Mouse (Mus musculus) neural tube, embryonic 13.5 days (tissue): ENCODE data around the gene Ptprcap. TPM values are rescaled to one million over a fixed set of nuclear protein-coding genes. Genes with fewer than 3 reads are reported as not detected.
A peak's percentile ranks its signal among the peaks of the same experiment; 100 is the strongest.

Experiments used
- ATAC-seq: fragments of 200-750 bp; cut with Nextera tagmentation; 2 replicates; pipeline ENCODE4 v1.8.0; 2017; ENCODE audit warnings: low read depth, mild to moderate bottlenecking, moderate TSS enrichment, moderate library complexity
- H3K27ac ChIP-seq: fragments of 300-500 bp; sonication (generic); replicated peaks from 2 replicates; pipeline ENCODE4 v1.5.1; 2015; ENCODE audit warnings: moderate library complexity, mild to moderate bottlenecking, inconsistent platforms
- H3K27me3 ChIP-seq: fragments of 300-500 bp; sonication (generic); 2 replicates; pipeline ENCODE4 v1.6.1; 2015; ENCODE audit warnings: mild to moderate bottlenecking, inconsistent platforms
- H3K36me3 ChIP-seq: fragments of 300-500 bp; sonication (generic); 2 replicates; pipeline ENCODE4 v1.6.1; 2015; ENCODE audit warnings: mild to moderate bottlenecking, inconsistent platforms
- H3K4me1 ChIP-seq: fragments of 300-500 bp; sonication (generic); replicated peaks from 2 replicates; pipeline ENCODE4 v1.6.1; 2015; ENCODE audit warnings: inconsistent platforms
- H3K4me2 ChIP-seq: fragments of 300-500 bp; sonication (generic); 2 replicates; pipeline ENCODE4 v1.6.1; 2015; ENCODE audit warnings: inconsistent platforms, mild to moderate bottlenecking, moderate library complexity
- H3K4me3 ChIP-seq: fragments of 300-500 bp; sonication (generic); 2 replicates; pipeline ENCODE4 v1.5.1; 2015; ENCODE audit warnings: mild to moderate bottlenecking, inconsistent platforms
- H3K9ac ChIP-seq: fragments of 300-500 bp; sonication (generic); 2 replicates; pipeline ENCODE4 v1.6.1; 2015; ENCODE audit warnings: moderate library complexity, mild to moderate bottlenecking, inconsistent platforms
- H3K9me3 ChIP-seq: fragments of 300-500 bp; sonication (generic); 2 replicates; pipeline ENCODE4 v1.6.1; 2016; ENCODE audit warnings: inconsistent platforms
- whole genome bisulfite sequencing: fragments of 180-500 bp; shearing (Covaris S2); methylation state at CpG from one replicate; pipeline ENCODE4 v1.1.7; 2015; 5-methylcytosine and 5-hydroxymethylcytosine counted together
- polyA plus RNA-seq: library from polyadenylated mRNA; unstranded; fragments of >200 nt; fragmentation: Nextera tagmentation; extraction: Ambion mirVana; gene quantifications from 2 replicates; pipeline ENCODE4 v1.2.1, GENCODE M21; 2015

The Ptprcap gene
- polyA plus RNA-seq, 1 experiment from 2014 or later = 0.54 TPM

DNA sequence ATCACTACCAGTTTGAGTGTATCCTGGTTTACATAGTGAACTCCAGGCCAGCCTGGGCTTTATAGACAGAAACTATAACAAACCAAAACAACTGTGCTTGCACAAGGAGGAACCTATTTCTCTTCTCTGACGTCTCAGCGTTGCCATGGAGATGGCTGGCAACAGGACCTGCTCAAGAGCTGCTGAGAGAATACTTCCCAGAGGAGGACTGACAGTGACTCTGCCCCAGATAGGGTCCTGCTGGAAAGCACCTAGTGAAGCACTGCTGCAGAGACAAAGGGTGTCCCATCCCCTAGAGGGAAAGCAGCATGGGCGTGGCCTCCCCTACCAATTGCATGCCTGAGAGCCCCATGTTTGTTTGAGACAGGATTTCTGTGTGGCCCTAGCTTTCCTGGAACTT, 28.5 kb downstream of the Ptprcap start:
- ATAC-seq = no peak
- Histone ChIP-seq H3K4me1 (peaks cover 25% of the 10 kb centered on the region), H3K4me2 (no peak overlapping the region), H3K36me3 (no peaks in the 10 kb centered on the region), H3K4me3 (no peak overlapping the region), H3K27ac (no peak overlapping the region), H3K27me3 (0 out of 2 replicates have a peak, but pooled peaks cover 2% of the 10 kb centered on the region), H3K9ac (no peak overlapping the region), H3K9me3 (no peaks in the 10 kb centered on the region)
- WGBS = 39% methylated on average over 3 of the region's 3 CpGs

DNA sequence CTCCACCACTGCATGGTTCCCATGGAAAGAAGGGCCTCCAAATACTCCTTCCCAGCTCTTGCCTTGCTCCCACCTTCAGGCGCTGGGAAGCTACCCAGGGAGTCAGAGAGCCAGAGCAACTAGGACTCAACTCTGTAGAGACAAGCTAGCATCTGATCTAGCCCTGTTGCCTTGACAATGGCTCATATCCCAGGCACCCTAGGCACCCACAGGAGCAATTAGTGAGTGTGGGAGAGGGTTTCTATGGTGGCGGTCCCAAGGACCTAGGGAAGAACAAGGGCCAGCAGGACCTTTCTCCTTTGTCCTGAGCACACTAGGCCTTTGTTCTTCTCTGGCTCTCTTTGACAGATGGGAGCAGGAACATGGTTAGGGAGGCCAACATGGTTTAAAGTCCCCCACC, 30.3 kb downstream of the Ptprcap start:
- no peak for ATAC-seq
- Histone ChIP-seq H3K4me3 (no peak overlapping the region), H3K9ac (no peak overlapping the region), H3K9me3 (no peaks in the 10 kb centered on the region), H3K36me3 (no peaks in the 10 kb centered on the region), H3K27ac (no peak overlapping the region), H3K27me3 (no peaks in the 10 kb centered on the region), H3K4me2 (no peak overlapping the region), H3K4me1 (peaks cover 25% of the 10 kb centered on the region)
- 68% methylated on average over 2 of the region's 2 CpGs for WGBS

DNA sequence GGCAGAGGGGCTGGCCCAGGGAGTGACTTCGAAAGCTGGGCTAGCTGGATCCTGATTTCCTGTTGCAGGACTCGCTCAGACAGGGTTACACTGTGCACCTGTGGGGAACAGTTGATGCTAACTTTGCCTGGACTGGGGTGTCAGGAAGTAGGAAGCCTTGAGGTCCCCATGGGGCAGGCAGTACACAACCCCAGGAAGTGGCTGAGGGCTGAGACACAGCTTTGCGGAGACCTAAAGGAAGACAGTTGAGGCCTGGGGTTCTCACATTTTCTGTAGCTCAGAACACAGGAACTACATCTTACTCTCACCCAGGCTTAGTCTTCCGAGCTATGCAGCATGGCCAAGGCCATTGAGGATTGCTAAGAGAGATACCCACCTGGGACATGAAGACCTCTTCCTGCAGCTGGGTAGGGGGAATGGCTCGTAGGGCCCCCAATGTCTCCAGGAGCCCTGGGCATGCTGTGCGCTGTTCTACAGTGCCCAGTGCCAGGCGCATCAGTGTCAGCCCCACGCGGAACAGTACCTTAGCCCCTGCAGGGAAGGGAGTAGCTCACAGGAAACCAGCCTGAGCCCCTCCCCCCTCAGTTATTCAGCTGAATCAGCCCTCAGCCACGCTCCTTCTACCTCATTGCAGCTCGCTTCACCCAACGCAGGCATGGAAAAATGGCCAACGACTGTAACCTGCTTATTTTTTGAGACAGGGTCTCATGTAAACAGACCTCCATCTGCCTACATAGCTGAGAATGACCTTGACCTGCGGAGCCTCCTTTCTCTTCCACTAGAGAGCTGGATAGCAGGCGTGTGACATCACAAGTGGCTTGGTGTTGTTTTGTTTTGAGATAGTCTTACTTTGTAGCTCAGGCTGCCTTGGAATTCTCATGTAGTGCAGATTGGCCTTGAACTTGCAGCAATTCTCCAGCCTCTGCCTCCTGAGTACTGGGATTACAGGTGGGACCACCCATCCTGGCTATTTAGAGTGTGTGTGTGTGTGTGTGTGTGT, 31.9 kb downstream of the Ptprcap start:
- no peak for ATAC-seq
- Histone ChIP-seq H3K27me3 (no peaks in the 10 kb centered on the region), H3K4me2 (no peak overlapping the region), H3K4me3 (no peak overlapping the region), H3K9me3 (no peaks in the 10 kb centered on the region), H3K36me3 (no peaks in the 10 kb centered on the region), H3K4me1 (peaks cover 25% of the 10 kb centered on the region), H3K27ac (no peak overlapping the region), H3K9ac (0 out of 2 replicates have a peak overlapping the region, but pooled peaks have one; percentile 8)
- WGBS = 61% methylated on average over 15 of the region's 15 CpGs

DNA sequence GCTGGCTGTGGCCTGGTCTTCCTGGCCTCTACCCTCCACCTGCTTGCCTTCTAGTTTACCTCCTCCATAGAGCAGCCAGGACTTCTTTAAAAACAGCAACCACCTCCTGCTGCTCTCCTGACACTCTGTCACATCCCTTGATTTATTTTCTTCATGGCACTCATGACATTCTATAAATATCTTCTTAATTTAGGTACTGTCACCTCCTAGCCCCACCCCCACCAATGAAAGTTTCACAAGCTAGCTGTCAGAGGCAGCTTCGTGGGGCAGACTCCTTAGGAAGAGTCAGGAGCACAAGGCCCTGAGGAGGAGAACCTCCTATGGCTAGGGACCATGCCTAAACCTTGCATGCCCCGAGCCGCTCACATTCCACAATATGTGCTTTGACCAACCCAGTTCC, 33.9 kb downstream of the Ptprcap start:
- Histone ChIP-seq H3K27me3 (no peaks in the 10 kb centered on the region), H3K4me2 (no peak overlapping the region), H3K36me3 (no peaks in the 10 kb centered on the region), H3K4me3 (no peak overlapping the region), H3K9me3 (no peaks in the 10 kb centered on the region), H3K4me1 (peaks cover 25% of the 10 kb centered on the region), H3K9ac (no peak overlapping the region), H3K27ac (no peak overlapping the region)
- ATAC-seq = no peak
- WGBS = 72% methylated on average over 3 of the region's 3 CpGs

- peaks cover 11% of the 10 kb centered on the region for H3K36me3 ChIP-seq
- WGBS = 83% methylated on average over 12 of the region's 12 CpGs
Measured at GRCm38 (mm10) chr19:4189051-4189620, 35.7 kb downstream of the Ptprcap start.

DNA sequence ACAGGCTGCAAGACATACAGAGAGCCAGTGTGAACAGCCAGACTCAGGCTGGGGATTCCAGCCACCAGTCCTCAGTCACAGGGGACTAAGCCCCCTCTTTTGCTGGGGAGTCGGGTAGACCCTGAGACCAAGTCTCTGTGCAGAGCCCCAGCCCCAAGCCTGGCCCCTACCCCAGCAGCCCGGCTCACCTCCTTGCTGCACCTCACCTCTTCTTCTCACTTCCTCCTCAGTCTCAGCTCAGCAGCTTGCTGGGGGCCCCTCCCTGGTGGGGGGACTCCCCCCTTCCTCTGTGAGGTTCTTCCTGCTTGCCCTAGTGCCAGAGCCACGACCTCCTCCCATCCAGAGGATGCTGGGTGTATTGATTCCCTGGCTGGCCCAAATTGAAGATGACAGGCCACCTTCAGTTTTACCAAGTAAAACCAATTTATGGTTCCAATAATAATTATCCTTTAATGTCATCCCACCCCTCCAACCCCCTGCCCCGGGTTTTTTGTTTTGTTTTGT, 37.5 kb downstream of the Ptprcap start, which contains the start of gene Tbc1d10c:
TSS of gene Tbc1d10c (minus strand) at position 454 of the 504 bp plus-strand sequence.
- Histone ChIP-seq H3K9me3 (no peaks in the 10 kb centered on the region), H3K4me3 (peak within 1 kb of the TSS; percentile 97), H3K4me2 (peak within 1 kb of the TSS; percentile 93), H3K36me3 (peaks cover 28% of the 10 kb centered on the region), H3K27me3 (no peaks in the 10 kb centered on the region), H3K4me1 (peaks cover 36% of the 10 kb centered on the region), H3K27ac (peak within 1 kb of the TSS; percentile 95), H3K9ac (peak within 1 kb of the TSS; percentile 99)
- no peak for ATAC-seq
- 65% methylated on average over 4 of the region's 4 CpGs for WGBS

More at GRCm38 (mm10) chr19:4189051-4189620, 35.7 kb downstream of the Ptprcap start:
- no peaks in the 10 kb centered on the region for H3K9me3 ChIP-seq
- no peak for ATAC-seq
- H3K4me3 ChIP-seq = no peak overlapping the region
- no peak overlapping the region for H3K4me2 ChIP-seq
- no peak overlapping the region for H3K27ac ChIP-seq
- H3K27me3 ChIP-seq = no peaks in the 10 kb centered on the region
- peaks cover 29% of the 10 kb centered on the region for H3K4me1 ChIP-seq
- no peak overlapping the region for H3K9ac ChIP-seq

GRCm38 (mm10) chr19:4191528-4192250, 38.3 kb downstream of the Ptprcap start, which contains the start of gene Ppp1ca:
TSS of gene Ppp1ca (plus strand) at chr19:4192065.
- WGBS = 6% methylated on average over 34 of the region's 47 CpGs
- ATAC-seq = peak; percentile 90

GRCm38 (mm10) chr19:4192251-4192985, 39.0 kb downstream of the Ptprcap start:
- peak overlapping the region; percentile 95 for H3K27ac ChIP-seq
- WGBS = under 1% methylated on average over 52 of the region's 52 CpGs
- ATAC-seq = peak; percentile 70
- H3K27me3 ChIP-seq = no peaks in the 10 kb centered on the region
- H3K9me3 ChIP-seq = no peaks in the 10 kb centered on the region
- peaks cover 46% of the 10 kb centered on the region for H3K4me1 ChIP-seq
- H3K9ac ChIP-seq = peak overlapping the region; percentile 99
- peaks cover 44% of the 10 kb centered on the region for H3K36me3 ChIP-seq
- H3K4me3 ChIP-seq = peak overlapping the region; percentile 97
- peak overlapping the region; percentile 93 for H3K4me2 ChIP-seq

More at GRCm38 (mm10) chr19:4191528-4192250, 38.3 kb downstream of the Ptprcap start, which contains the start of gene Ppp1ca:
- H3K4me2 ChIP-seq = peak within 1 kb of the TSS; percentile 93
- peaks cover 44% of the 10 kb centered on the region for H3K4me1 ChIP-seq
- H3K27me3 ChIP-seq = no peaks in the 10 kb centered on the region
- peak within 1 kb of the TSS; percentile 99 for H3K9ac ChIP-seq
- H3K9me3 ChIP-seq = no peaks in the 10 kb centered on the region
- peak within 1 kb of the TSS; percentile 97 for H3K4me3 ChIP-seq
- peak within 1 kb of the TSS; percentile 95 for H3K27ac ChIP-seq
- H3K36me3 ChIP-seq = peaks cover 36% of the 10 kb centered on the region

- Histone ChIP-seq H3K4me1 (peaks cover 46% of the 10 kb centered on the region), H3K27me3 (no peaks in the 10 kb centered on the region), H3K4me3 (peak overlapping the region; percentile 97), H3K4me2 (peak overlapping the region; percentile 93), H3K36me3 (peaks cover 50% of the 10 kb centered on the region), H3K9ac (peak overlapping the region; percentile 99), H3K9me3 (no peaks in the 10 kb centered on the region), H3K27ac (peak overlapping the region; percentile 95; the same call in 1 of the 2 replicates)
- no peak for ATAC-seq
- WGBS = 57% methylated on average over 6 of the region's 6 CpGs
Measured at GRCm38 (mm10) chr19:4193129-4193528, 39.7 kb downstream of the Ptprcap start.

GRCm38 (mm10) chr19:4194021-4194724, 40.8 kb downstream of the Ptprcap start:
- Histone ChIP-seq H3K27ac (no peak overlapping the region), H3K9me3 (no peaks in the 10 kb centered on the region), H3K4me3 (0 out of 2 replicates have a peak overlapping the region, but pooled peaks have one; percentile 97), H3K9ac (peak overlapping the region; percentile 99; the same call in 1 of the 2 replicates), H3K27me3 (no peaks in the 10 kb centered on the region), H3K4me2 (no peak overlapping the region), H3K36me3 (peaks cover 54% of the 10 kb centered on the region), H3K4me1 (peaks cover 46% of the 10 kb centered on the region)
- no peak for ATAC-seq
- whole genome bisulfite sequencing = 93% methylated on average over 8 of the region's 8 CpGs
